Mouse (Mus musculus) CH12.LX (cell line): Measurements from ENCODE around the gene Tbc1d9b. TPM values are rescaled to one million over a fixed set of nuclear protein-coding genes. Genes with fewer than 3 reads are reported as not detected.

ENCODE experiments used
- DNase-seq: peaks from one replicate; pipeline ENCODE4 v3.0.0-alpha.2; 2013; ENCODE audit errors: extremely low read depth
- H3K27ac ChIP-seq: 2 replicates; pipeline ENCODE4 v1.5.1; 2012; ENCODE audit warnings: low read depth, mild to moderate bottlenecking, control low read depth, moderate library complexity; ENCODE audit not compliant: insufficient read depth
- H3K27me3 ChIP-seq: replicated peaks from 2 replicates; pipeline ENCODE3; 2012; ENCODE audit warnings: inconsistent platforms
- H3K36me3 ChIP-seq, 2 experiments: replicated peaks in 1 of 2; 2 replicates each; pipeline versions ENCODE3 to v1.6.1; 2012; ENCODE audit warnings: inconsistent platforms in 1 of 2, low read length in 1 of 2, mild to moderate bottlenecking in 1 of 2, mixed read lengths in 1 of 2, moderate library complexity in 1 of 2; ENCODE audit not compliant: control insufficient read depth in 1 of 2, insufficient read depth in 1 of 2
- H3K4me1 ChIP-seq, 2 experiments: 2 replicates each; pipeline ENCODE4 v1.6.1; 2012; ENCODE audit warnings: inconsistent platforms in 1 of 2, moderate library complexity in 1 of 2; ENCODE audit not compliant: insufficient read depth in 2 of 2, control insufficient read depth in 1 of 2
- H3K4me2 ChIP-seq: 2 replicates; pipeline ENCODE4 v1.6.1; 2012; ENCODE audit warnings: low read depth, mild to moderate bottlenecking, control low read depth; ENCODE audit not compliant: poor library complexity, insufficient read depth, severe bottlenecking
- H3K4me3 ChIP-seq, 3 experiments: fragments of 150-350 bp in 1 of 3; sonication (generic) in 1 of 3; replicated peaks in 1 of 3; 2 replicates each; pipeline versions ENCODE3 to v1.5.1; 2011 to 2012; ENCODE audit warnings: low read depth in 2 of 3, low read length in 2 of 3, mild to moderate bottlenecking in 2 of 3, moderate library complexity in 2 of 3, control low read depth in 1 of 3, improper control_type of control experiment in 1 of 3, inconsistent platforms in 1 of 3, mixed read lengths in 1 of 3; ENCODE audit not compliant: poor library complexity in 1 of 3
- H3K79me2 ChIP-seq: replicated peaks from 2 replicates; pipeline ENCODE4 v1.6.1; 2012; ENCODE audit warnings: mild to moderate bottlenecking, moderate library complexity; ENCODE audit not compliant: control insufficient read depth, poor library complexity, insufficient read depth, severe bottlenecking; ENCODE audit errors: extremely low read depth
- H3K9ac ChIP-seq: 2 replicates; pipeline ENCODE4 v1.6.1; 2012; ENCODE audit warnings: low read depth, mild to moderate bottlenecking, control low read depth, moderate library complexity; ENCODE audit not compliant: insufficient read depth
- H3K9me3 ChIP-seq: replicated peaks from 2 replicates; pipeline ENCODE3; 2012; ENCODE audit warnings: low read length, inconsistent platforms, mixed read lengths
- CHD1 ChIP-seq: IDR thresholded peaks from 2 replicates; pipeline ENCODE4 v1.6.1; 2012; ENCODE audit warnings: low read depth, low read length, improper control_type of control experiment, inconsistent platforms
- CHD2 ChIP-seq: IDR thresholded peaks from 2 replicates; pipeline ENCODE4 v1.6.1; 2011; ENCODE audit warnings: low read length, improper control_type of control experiment
- CTCF ChIP-seq, 2 experiments: IDR thresholded peaks in 1 of 2; conservative IDR thresholded peaks in 1 of 2; 2 replicates each; pipeline ENCODE4 v1.5.1; 2011 to 2012; ENCODE audit warnings: low read depth in 2 of 2, low read length in 2 of 2, improper control_type of control experiment in 1 of 2, inconsistent platforms in 1 of 2, mild to moderate bottlenecking in 1 of 2, moderate library complexity in 1 of 2
- E2F4 ChIP-seq: IDR thresholded peaks from 2 replicates; pipeline ENCODE4 v1.6.1; 2011; ENCODE audit warnings: low read depth, low read length, improper control_type of control experiment; ENCODE audit not compliant: insufficient replicate concordance
- EP300 ChIP-seq: IDR thresholded peaks from 2 replicates; pipeline ENCODE4 v1.6.1; 2011; ENCODE audit warnings: low read length, improper control_type of control experiment
- ETS1 ChIP-seq: conservative IDR thresholded peaks from 2 replicates; pipeline ENCODE4 v1.6.1; 2012; ENCODE audit warnings: low read depth, mild to moderate bottlenecking, inconsistent platforms, low read length, improper control_type of control experiment, moderate library complexity
- JUND ChIP-seq: conservative IDR thresholded peaks from 2 replicates; pipeline ENCODE4 v1.6.1; 2011; ENCODE audit warnings: low read depth, low read length, improper control_type of control experiment
- MAFK ChIP-seq: IDR thresholded peaks from 2 replicates; pipeline ENCODE4 v1.6.1; 2011; ENCODE audit warnings: low read length, improper control_type of control experiment; ENCODE audit not compliant: insufficient replicate concordance
- MAX ChIP-seq: IDR thresholded peaks from 2 replicates; pipeline ENCODE4 v1.6.1; 2011; ENCODE audit warnings: low read length, improper control_type of control experiment
- MAZ ChIP-seq: IDR thresholded peaks from 2 replicates; pipeline ENCODE4 v1.6.1; 2012; ENCODE audit warnings: low read depth, mild to moderate bottlenecking, inconsistent platforms, low read length, improper control_type of control experiment, moderate library complexity
- MYC ChIP-seq: IDR thresholded peaks from 2 replicates; pipeline ENCODE4 v1.6.1; 2011; ENCODE audit warnings: low read depth, mild to moderate bottlenecking, improper control_type of control experiment, low read length
- NRF1 ChIP-seq: IDR thresholded peaks from 2 replicates; pipeline ENCODE4 v1.6.1; 2014; ENCODE audit warnings: low read depth, mild to moderate bottlenecking, inconsistent platforms, low read length, improper control_type of control experiment, moderate library complexity
- PAX5 ChIP-seq: IDR thresholded peaks from 2 replicates; pipeline ENCODE4 v1.6.1; 2012; ENCODE audit warnings: low read length, inconsistent platforms, mixed read lengths
- RCOR1 ChIP-seq: conservative IDR thresholded peaks from 2 replicates; pipeline ENCODE4 v1.6.1; 2012; ENCODE audit warnings: low read depth, mild to moderate bottlenecking, inconsistent platforms, low read length, improper control_type of control experiment
- TBP ChIP-seq: conservative IDR thresholded peaks from 2 replicates; pipeline ENCODE4 v1.6.1; 2011; ENCODE audit warnings: low read depth, low read length, improper control_type of control experiment
- TCF12 ChIP-seq: IDR thresholded peaks from 2 replicates; pipeline ENCODE4 v1.6.1; 2014; ENCODE audit warnings: low read depth, mild to moderate bottlenecking, inconsistent platforms, low read length, improper control_type of control experiment
- ZC3H11A ChIP-seq: IDR thresholded peaks from 2 replicates; pipeline ENCODE4 v1.6.1; 2012; ENCODE audit warnings: low read depth, mild to moderate bottlenecking, inconsistent platforms, low read length, improper control_type of control experiment
- ZNF384 ChIP-seq: IDR thresholded peaks from 2 replicates; pipeline ENCODE4 v1.6.1; 2012; ENCODE audit warnings: low read depth, low read length, improper control_type of control experiment, inconsistent platforms
- dilution Hi-C: fragments of 300-500 bp; cut with MboI; formaldehyde crosslinking; loops from 2 replicates; pipeline ENCODE4 v1.14.3; 2020; ENCODE audit warnings: low sequenced_read_pairs; ENCODE audit not compliant: extremely low pct_unique_long_range_greater_than_20kb, extremely low pct_ligation_motif_present
- in situ Hi-C: fragments of 300-500 bp; cut with MboI; formaldehyde crosslinking; loops from 3 replicates; pipeline ENCODE4 v1.14.3; 2019; ENCODE audit warnings: low sequenced_read_pairs, low pct_ligation_motif_present, low pct_unique_long_range_greater_than_20kb, mixed read lengths
- polyA plus RNA-seq: library from polyadenylated mRNA; unstranded; fragments of >175 nt; gene quantifications from 2 replicates; pipeline ENCODE4 v1.2.1, GENCODE M21; 2012; ENCODE audit warnings: low read depth; ENCODE audit not compliant: insufficient read length
- total RNA-seq, 2 experiments: library from RNA; depleted of rRNA; stranded (reverse); fragments of 300-350 nt in 1 of 2; fragments of >200 nt in 1 of 2; gene quantifications; 2 replicates each; pipeline ENCODE4 v1.2.3; 2012 to 2014

Gene Tbc1d9b
- total and polyA plus RNA-seq, 3 experiments: 14.1 to 28.6 (median 27.9) TPM

DNA sequence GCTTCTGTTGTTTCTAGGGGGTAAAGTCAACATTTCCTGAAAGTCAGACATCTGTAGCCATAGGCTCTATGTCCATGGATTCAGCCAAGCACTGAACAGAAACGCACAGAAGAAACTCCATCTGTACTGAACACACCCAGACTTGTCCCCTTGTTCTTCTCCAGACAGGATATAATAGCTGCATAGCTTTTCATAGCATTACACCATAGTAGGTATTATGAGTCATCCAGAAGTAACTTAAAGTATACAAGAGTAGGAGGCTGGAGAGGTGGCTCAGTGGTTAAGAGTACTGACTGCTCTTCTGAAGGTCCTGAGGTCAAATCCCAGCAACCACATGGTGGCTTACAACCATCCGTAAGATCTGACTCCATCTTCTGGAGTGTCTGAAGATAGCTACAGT is 24.6 kb downstream of the Tbc1d9b start:
- in situ Hi-C loops: no loop called here
- H3K4me3 ChIP-seq: no peak overlapping the region
- H3K9me3 ChIP-seq: no peaks in the 10 kb centered on the region
- dilution Hi-C loops: no loop called here
- no peak overlapping the region for H3K4me2 ChIP-seq
- no peaks in the 10 kb centered on the region for H3K79me2 ChIP-seq
- no peak for TF ChIP-seq EP300
- TF ChIP-seq E2F4: no peak
- TF ChIP-seq TCF12: no peak
- no peak for TF ChIP-seq PAX5
- TF ChIP-seq JUND: no peak
- TF ChIP-seq, all 38 proteins: peak for 0
- Histone ChIP-seq H3K27me3 (no peaks in the 10 kb centered on the region), H3K4me1 (0 out of 4 replicates have a peak, but pooled peaks cover 0 to 4% of the 10 kb centered on the region in 2 experiments), H3K36me3 (peaks cover 73 to 96% of the 10 kb centered on the region in 2 experiments), H3K27ac (no peak overlapping the region), H3K9ac (no peak overlapping the region)
- DNase-seq: no peak

DNA sequence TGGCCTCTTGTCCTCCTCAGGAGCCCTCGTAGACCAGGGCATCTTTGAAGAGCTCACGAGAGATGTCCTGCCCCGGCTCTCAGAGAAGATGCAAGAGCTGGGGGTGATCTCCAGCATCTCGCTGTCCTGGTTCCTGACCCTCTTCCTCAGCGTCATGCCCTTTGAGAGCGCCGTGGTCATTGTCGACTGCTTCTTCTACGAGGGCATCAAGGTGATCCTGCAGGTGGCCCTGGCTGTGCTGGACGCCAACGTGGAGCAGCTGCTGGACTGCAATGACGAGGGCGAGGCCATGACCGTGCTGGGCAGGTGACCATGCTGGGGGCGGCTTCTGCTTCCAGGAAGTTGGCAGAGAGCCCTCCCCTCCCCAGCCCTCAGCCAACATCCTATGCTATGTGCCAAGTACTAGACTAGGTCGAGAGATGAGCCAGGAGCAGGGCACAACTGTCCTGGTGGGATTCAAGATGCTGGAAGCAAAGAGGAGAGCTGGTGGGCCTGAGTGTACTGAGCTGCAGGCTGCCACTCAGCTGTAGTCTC is 25.6 kb downstream of the Tbc1d9b start:
- H3K36me3 ChIP-seq: peaks cover 63 to 94% of the 10 kb centered on the region in 2 experiments
- TF ChIP-seq ETS1: no peak
- TF ChIP-seq MYC: no peak
- TF ChIP-seq RCOR1: no peak
- no peak for TF ChIP-seq CTCF (conservative IDR thresholded peaks at IDR 0.05 in 1 of 2, IDR thresholded peaks at IDR 0.05 in 1 of 2; ENCODE audit: low read depth in 2 of 2, low read length in 2 of 2)
- TF ChIP-seq TBP: no peak
- TF ChIP-seq MAZ: no peak
- TF ChIP-seq EP300: no peak
- no peak for TF ChIP-seq NRF1
- no peak for TF ChIP-seq ZC3H11A
- no peak for TF ChIP-seq MAFK
- no peak for TF ChIP-seq JUND
- TF ChIP-seq ZNF384: no peak
- no peak for TF ChIP-seq E2F4
- TF ChIP-seq MAX: no peak
- no peak for TF ChIP-seq PAX5
- no peak for TF ChIP-seq CHD1
- TF ChIP-seq CHD2: no peak
- no peaks in the 10 kb centered on the region for H3K79me2 ChIP-seq
- H3K27ac ChIP-seq: no peak overlapping the region
- H3K4me1 ChIP-seq: peaks cover under 1 to 14% of the 10 kb centered on the region in 2 experiments
- DNase-seq: no peak
- no peaks in the 10 kb centered on the region for H3K27me3 ChIP-seq
- dilution Hi-C loops (no loop called here), in situ Hi-C loops (no loop called here)
- no peak overlapping the region for H3K9ac ChIP-seq
- no peak overlapping the region for H3K4me3 ChIP-seq
- H3K4me2 ChIP-seq: no peak overlapping the region
- no peaks in the 10 kb centered on the region for H3K9me3 ChIP-seq
